Mouse (Mus musculus) hindbrain, embryonic 13.5 days (tissue): ENCODE measurements around the gene Lrmp. TPM values are rescaled to one million over a fixed set of nuclear protein-coding genes. Genes with fewer than 3 reads are reported as not detected.
"Not testable (repeated sequence)": the region's sequence is repeated elsewhere in the genome, so short reads cannot be mapped to it uniquely, and the experiment has no call there.

Experiments used
- ATAC-seq: fragments of 200-750 bp; cut with Nextera tagmentation; 2 replicates; pipeline ENCODE4 v1.8.0; 2017; ENCODE audit warnings: moderate TSS enrichment; ENCODE audit not compliant: low FRiP score
- H3K27ac ChIP-seq: fragments of 300-500 bp; sonication (generic); 2 replicates; pipeline ENCODE4 v1.5.1; 2015; ENCODE audit warnings: inconsistent platforms, mild to moderate bottlenecking, moderate library complexity
- H3K27me3 ChIP-seq: fragments of 300-500 bp; sonication (generic); 2 replicates; pipeline ENCODE4 v1.6.1; 2015; ENCODE audit warnings: mild to moderate bottlenecking, inconsistent platforms
- H3K36me3 ChIP-seq: fragments of 300-500 bp; sonication (generic); 2 replicates; pipeline ENCODE4 v1.6.1; 2015; ENCODE audit warnings: mild to moderate bottlenecking, inconsistent platforms
- H3K4me1 ChIP-seq: fragments of 300-500 bp; sonication (generic); replicated peaks from 2 replicates; pipeline ENCODE4 v1.6.1; 2015; ENCODE audit warnings: inconsistent platforms
- H3K4me2 ChIP-seq: fragments of 300-500 bp; sonication (generic); 2 replicates; pipeline ENCODE4 v1.6.1; 2015; ENCODE audit warnings: inconsistent platforms, mild to moderate bottlenecking, moderate library complexity
- H3K4me3 ChIP-seq: fragments of 300-500 bp; sonication (generic); 2 replicates; pipeline ENCODE4 v1.5.1; 2015; ENCODE audit warnings: mild to moderate bottlenecking, inconsistent platforms
- H3K9ac ChIP-seq: fragments of 300-500 bp; sonication (generic); 2 replicates; pipeline ENCODE4 v1.6.1; 2015; ENCODE audit warnings: mild to moderate bottlenecking, inconsistent platforms
- H3K9me3 ChIP-seq: fragments of 300-500 bp; sonication (generic); 2 replicates; pipeline ENCODE4 v1.6.1; 2016; ENCODE audit warnings: inconsistent platforms
- WGBS: fragments of 180-500 bp; shearing (Covaris S2); methylation state at CpG from one replicate; pipeline ENCODE4 v1.1.7; 2015; 5-methylcytosine and 5-hydroxymethylcytosine counted together
- polyA plus RNA-seq: library from polyadenylated mRNA; unstranded; fragments of >200 nt; fragmentation: Nextera tagmentation; extraction: Ambion mirVana; gene quantifications from 2 replicates; pipeline ENCODE4 v1.2.1, GENCODE M21; 2015

Gene Lrmp
- polyA plus RNA-seq, 1 experiment from 2014 or later: 1.1 TPM

DNA sequence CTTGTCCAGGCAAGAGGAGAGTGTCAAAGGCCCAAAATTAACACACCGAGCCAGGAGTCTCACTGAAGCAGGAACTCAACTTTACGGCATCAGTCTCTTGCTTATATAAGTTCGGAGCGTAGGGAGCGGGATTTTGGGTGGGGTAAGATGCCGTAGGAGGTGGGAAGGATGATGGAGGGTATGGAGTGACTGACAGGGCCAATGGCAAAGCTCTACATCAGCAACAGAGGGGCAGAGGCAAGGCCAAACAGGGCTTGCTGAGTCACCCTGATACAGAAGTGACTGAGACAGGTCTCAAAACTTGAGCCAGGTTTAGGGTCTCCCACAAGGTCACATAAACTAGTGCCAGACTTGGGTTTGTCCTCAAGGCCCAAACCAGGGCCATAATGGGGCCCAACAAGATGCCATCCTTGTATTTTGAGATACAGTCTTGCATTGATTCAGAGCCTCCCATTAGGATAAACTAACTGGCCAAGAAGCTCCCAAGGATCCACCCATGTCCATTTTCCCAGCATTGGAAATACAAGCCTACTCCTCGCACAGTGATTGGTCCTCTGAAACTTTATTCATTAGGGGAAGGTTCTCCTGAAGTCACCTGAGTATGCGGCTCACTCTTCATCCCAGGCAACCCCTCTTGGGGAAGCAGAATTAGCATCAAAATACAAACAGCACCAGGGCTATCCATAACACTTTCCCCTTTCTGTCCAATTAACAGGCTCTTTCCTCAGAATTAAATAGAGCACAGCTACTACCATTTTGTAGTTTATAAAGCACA lies 30.9 kb upstream of the Lrmp start:
- no peak for ATAC-seq
- no peaks in the 10 kb centered on the region for H3K4me1 ChIP-seq
- H3K9ac ChIP-seq: no peak overlapping the region
- no peak overlapping the region for H3K4me2 ChIP-seq
- H3K27me3 ChIP-seq: no peaks in the 10 kb centered on the region
- H3K36me3 ChIP-seq: no peaks in the 10 kb centered on the region
- WGBS: 91% methylated on average over 8 of the region's 8 CpGs
- no peaks in the 10 kb centered on the region for H3K9me3 ChIP-seq
- no peak overlapping the region for H3K27ac ChIP-seq
- no peak overlapping the region for H3K4me3 ChIP-seq

- no peak for ATAC-seq
- 0 out of 2 replicates have a peak, but pooled peaks cover 2% of the 10 kb centered on the region for H3K27me3 ChIP-seq
- H3K9ac ChIP-seq: no peak overlapping the region
- no peaks in the 10 kb centered on the region for H3K36me3 ChIP-seq
- H3K4me3 ChIP-seq: no peak overlapping the region
- no peaks in the 10 kb centered on the region for H3K4me1 ChIP-seq
- H3K9me3 ChIP-seq: no peaks in the 10 kb centered on the region
- H3K4me2 ChIP-seq: no peak overlapping the region
- no peak overlapping the region for H3K27ac ChIP-seq
- WGBS: 50% methylated on average over 4 of the region's 4 CpGs
Measured at GRCm38 (mm10) chr6:145088451-145089113, 26.9 kb upstream of the Lrmp start.

DNA sequence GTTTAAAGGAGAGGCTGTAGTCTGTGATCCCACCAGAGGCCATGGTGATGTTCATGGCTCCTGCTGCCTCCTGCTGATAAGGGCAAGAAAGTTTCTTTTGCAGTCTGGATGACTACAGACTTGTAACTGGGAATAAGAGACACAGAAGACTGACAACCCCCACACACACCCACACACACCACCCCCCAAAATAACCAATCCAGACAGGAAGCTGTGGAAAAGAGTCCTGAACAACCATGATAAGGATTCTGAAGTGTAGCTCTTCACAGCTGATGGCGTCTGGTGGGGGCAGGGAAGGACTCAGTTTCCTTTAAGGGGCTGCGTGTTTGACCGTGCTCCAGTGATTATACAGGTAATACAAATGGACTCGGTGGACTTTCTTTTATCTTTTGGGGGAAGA lies 26.1 kb upstream of the Lrmp start:
- H3K27ac ChIP-seq: no peak overlapping the region
- H3K36me3 ChIP-seq: no peaks in the 10 kb centered on the region
- H3K4me1 ChIP-seq: no peaks in the 10 kb centered on the region
- no peak for ATAC-seq
- H3K9ac ChIP-seq: no peak overlapping the region
- H3K4me2 ChIP-seq: no peak overlapping the region
- 80% methylated on average over 4 of the region's 4 CpGs for WGBS
- 0 out of 2 replicates have a peak, but pooled peaks cover 2% of the 10 kb centered on the region for H3K27me3 ChIP-seq
- H3K4me3 ChIP-seq: no peak overlapping the region
- no peaks in the 10 kb centered on the region for H3K9me3 ChIP-seq

DNA sequence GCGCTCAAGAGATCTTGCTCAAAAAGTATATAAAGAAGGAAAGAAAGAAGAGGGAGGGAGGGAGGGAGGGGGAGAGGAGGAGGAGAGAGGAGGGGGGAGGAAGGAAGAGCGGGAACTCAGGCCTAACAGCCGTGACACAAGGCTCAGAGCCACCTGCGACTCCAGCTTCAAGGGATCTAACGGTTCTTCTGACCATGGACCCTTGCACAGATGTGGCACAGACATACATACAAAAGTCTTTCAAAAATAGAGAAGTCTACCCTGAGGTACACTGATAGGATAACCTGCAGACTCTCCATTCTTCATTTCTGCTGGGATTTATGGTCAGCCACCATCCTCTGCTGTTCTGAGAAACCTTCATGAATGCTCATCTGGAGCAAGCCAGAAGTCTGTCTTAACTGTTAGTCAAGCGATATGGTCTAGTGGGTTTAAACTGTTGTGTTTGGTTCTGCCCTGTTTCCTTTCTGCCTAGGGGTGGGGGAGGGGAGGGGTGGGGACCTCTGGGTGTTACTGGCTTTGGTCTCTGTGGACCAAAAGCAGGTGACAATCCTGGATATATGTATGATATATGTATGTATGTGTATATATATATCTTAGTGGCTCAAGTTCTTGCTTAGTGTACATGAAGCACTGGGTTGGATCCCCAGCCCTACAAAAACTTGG lies 25.1 kb upstream of the Lrmp start:
- no peak for ATAC-seq
- Histone ChIP-seq H3K4me3 (no peak overlapping the region), H3K36me3 (no peaks in the 10 kb centered on the region), H3K4me2 (no peak overlapping the region), H3K27me3 (0 out of 2 replicates have a peak, but pooled peaks cover 2% of the 10 kb centered on the region), H3K9ac (no peak overlapping the region), H3K9me3 (no peaks in the 10 kb centered on the region), H3K4me1 (no peaks in the 10 kb centered on the region), H3K27ac (no peak overlapping the region)
- 72% methylated on average over 6 of the region's 6 CpGs for WGBS

DNA sequence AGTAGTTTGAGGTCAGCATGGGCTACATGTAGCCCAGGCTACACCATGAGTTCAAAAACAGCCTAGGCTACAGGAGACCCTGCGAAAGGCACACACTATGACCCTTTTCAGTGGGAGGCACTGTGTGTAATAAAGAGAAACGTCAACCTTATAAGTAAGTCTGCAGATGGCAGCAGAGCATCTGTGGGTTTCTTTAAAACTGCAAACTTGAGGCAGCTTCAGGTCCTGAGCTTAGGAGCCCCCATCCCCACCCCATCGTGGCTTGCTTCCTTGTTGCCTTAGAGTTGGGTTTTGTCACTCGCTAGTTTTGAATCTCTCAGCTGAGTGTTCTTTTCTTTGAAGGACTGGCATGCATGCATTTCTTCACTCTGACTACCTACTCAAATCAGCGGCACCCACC lies 24.5 kb upstream of the Lrmp start:
- no peaks in the 10 kb centered on the region for H3K4me1 ChIP-seq
- H3K9ac ChIP-seq: no peak overlapping the region
- no peak for ATAC-seq
- 68% methylated on average over 5 of the region's 5 CpGs for WGBS
- H3K9me3 ChIP-seq: no peaks in the 10 kb centered on the region
- no peaks in the 10 kb centered on the region for H3K36me3 ChIP-seq
- no peak overlapping the region for H3K4me2 ChIP-seq
- H3K27ac ChIP-seq: no peak overlapping the region
- no peak overlapping the region for H3K4me3 ChIP-seq
- H3K27me3 ChIP-seq: 0 out of 2 replicates have a peak, but pooled peaks cover 2% of the 10 kb centered on the region

- Histone ChIP-seq H3K4me2 (no peak overlapping the region), H3K36me3 (no peaks in the 10 kb centered on the region), H3K9me3 (no peaks in the 10 kb centered on the region), H3K4me1 (no peaks in the 10 kb centered on the region), H3K27me3 (0 out of 2 replicates have a peak, but pooled peaks cover 2% of the 10 kb centered on the region), H3K27ac (no peak overlapping the region), H3K4me3 (no peak overlapping the region), H3K9ac (no peak overlapping the region)
- 88% methylated on average over 7 of the region's 7 CpGs for WGBS
- no peak for ATAC-seq
Measured at GRCm38 (mm10) chr6:145091998-145092397, 23.5 kb upstream of the Lrmp start.

DNA sequence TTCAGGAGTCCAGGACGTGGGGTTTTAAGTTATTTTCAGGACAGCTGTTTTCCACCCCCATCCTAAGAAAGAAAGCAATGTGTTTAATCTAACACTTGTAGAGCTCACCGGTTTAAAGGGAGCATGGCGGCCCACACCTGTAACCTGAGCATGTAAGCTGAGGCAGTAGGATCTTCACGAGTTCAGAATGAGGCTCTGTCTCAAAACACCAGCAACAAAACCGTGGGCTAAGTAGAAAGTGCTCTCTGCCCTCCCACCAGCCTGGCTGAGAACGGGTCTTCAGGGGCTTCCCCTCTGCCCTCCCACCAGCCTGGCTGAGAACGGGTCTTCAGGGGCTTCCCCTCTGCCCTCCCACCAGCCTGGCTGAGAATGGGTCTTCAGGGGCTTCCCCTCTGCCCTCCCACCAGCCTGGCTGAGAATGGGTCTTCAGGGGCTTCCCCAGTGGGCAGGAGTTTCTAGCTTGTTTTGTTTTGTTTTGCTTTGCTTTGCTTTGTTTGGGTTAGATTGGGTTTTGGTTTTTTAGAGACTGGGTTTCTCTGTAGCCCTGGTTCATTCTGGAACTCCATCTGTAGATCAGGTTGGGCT lies 22.3 kb upstream of the Lrmp start:
- not testable (repeated sequence) for H3K9ac ChIP-seq, H3K27ac ChIP-seq, H3K4me2 ChIP-seq, H3K4me1 ChIP-seq, ATAC-seq, H3K36me3 ChIP-seq, H3K4me3 ChIP-seq, H3K9me3 ChIP-seq, H3K27me3 ChIP-seq
- WGBS: 65% methylated on average over 7 of the region's 7 CpGs

GRCm38 (mm10) chr6:145094431-145094830 lies 21.0 kb upstream of the Lrmp start:
- no peak overlapping the region for H3K27ac ChIP-seq
- no peaks in the 10 kb centered on the region for H3K4me1 ChIP-seq
- H3K9ac ChIP-seq: no peak overlapping the region
- no peaks in the 10 kb centered on the region for H3K36me3 ChIP-seq
- H3K4me2 ChIP-seq: no peak overlapping the region
- ATAC-seq: no peak
- no peaks in the 10 kb centered on the region for H3K9me3 ChIP-seq
- no peak overlapping the region for H3K4me3 ChIP-seq
- 0 out of 2 replicates have a peak, but pooled peaks cover 2% of the 10 kb centered on the region for H3K27me3 ChIP-seq
- 81% methylated on average over 4 of the region's 4 CpGs for WGBS

DNA sequence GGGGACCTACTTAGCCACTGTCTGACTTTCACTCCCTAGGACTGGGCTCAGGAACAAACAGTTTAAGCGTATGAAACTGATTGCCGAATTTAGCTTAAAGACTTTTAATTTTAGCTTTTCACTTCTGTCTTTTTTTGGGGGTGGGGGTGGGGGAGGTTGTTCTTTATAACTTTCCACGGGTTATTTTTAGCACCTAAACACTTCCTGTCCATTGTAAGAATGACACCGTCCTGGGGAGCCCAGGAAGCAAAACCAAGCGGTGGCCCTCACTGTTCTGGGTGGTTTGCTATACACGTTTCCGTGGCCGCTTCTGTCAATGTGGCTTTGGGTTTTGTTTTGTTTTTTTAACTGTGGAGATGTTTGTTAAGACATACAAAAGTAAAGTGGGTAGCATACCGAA lies 14.5 kb upstream of the Lrmp start:
- no peak overlapping the region for H3K4me3 ChIP-seq
- H3K36me3 ChIP-seq: no peaks in the 10 kb centered on the region
- no peaks in the 10 kb centered on the region for H3K9me3 ChIP-seq
- no peak for ATAC-seq
- H3K4me1 ChIP-seq: no peaks in the 10 kb centered on the region
- no peak overlapping the region for H3K9ac ChIP-seq
- no peak overlapping the region for H3K27ac ChIP-seq
- no peaks in the 10 kb centered on the region for H3K27me3 ChIP-seq
- H3K4me2 ChIP-seq: no peak overlapping the region
- WGBS: 76% methylated on average over 9 of the region's 9 CpGs

DNA sequence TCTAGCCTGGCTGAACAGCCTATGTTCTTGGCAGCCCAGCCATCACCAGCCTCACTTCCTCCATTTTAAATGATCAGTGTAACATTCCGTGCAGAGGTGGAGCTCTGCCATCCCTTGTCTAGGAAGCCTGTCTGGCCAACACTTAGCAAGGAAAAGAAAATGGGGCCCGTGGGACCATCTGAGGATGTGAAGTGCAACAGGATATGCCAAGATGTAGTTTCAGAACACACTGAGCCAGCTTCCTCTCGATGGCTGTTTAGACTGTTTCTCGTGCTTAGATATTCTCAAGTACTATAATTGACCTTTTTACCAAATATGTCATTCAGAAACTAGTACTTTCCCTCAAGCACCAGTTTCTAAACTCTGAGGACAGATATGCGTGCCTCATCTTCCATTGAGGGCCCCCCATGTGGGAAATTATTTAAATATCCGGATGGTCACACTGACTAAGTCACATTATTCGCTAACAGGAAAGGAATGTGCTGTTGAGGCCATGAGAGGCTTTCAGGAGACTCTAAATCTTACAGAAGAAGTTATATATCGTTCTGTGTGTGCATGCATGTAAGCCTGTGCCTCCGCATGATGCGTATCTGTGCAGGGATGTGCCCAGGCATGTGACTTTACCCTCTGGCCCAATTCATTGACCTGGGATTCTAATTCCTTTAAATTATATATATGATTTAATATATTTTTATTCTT lies 11.1 kb upstream of the Lrmp start:
- WGBS: 88% methylated on average over 10 of the region's 10 CpGs
- Histone ChIP-seq H3K4me2 (no peak overlapping the region), H3K9ac (no peak overlapping the region), H3K27me3 (no peaks in the 10 kb centered on the region), H3K36me3 (no peaks in the 10 kb centered on the region), H3K4me1 (no peaks in the 10 kb centered on the region), H3K9me3 (no peaks in the 10 kb centered on the region), H3K27ac (no peak overlapping the region), H3K4me3 (no peak overlapping the region)
- no peak for ATAC-seq

DNA sequence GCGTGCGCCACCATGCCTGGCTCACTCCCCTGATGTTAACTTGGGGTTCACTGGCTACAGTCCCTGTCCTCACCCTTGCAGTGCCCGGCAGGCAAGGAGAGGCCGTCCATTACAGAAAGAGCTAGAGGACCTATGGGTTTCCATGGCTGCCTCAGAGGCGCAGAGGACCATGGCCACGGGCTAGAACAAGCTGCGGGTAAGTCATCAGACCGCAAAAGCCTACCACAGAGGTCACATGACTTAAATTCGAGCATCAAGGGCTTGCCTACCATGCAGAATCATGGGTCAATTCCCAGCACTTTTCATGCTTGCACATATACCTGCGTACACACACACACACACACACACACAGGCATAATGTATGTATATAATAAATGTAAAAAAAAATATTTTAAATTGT lies 10.0 kb upstream of the Lrmp start:
- Histone ChIP-seq H3K27me3 (no peaks in the 10 kb centered on the region), H3K4me2 (no peak overlapping the region), H3K4me1 (no peaks in the 10 kb centered on the region), H3K4me3 (no peak overlapping the region), H3K27ac (no peak overlapping the region), H3K9me3 (no peaks in the 10 kb centered on the region), H3K36me3 (no peaks in the 10 kb centered on the region), H3K9ac (no peak overlapping the region)
- ATAC-seq: no peak
- WGBS: 95% methylated on average over 10 of the region's 10 CpGs
